Mouse (Mus musculus) C2C12 (cell line): ENCODE results near the gene Tmprss11e. TPM values are rescaled to one million over a fixed set of nuclear protein-coding genes. Genes with fewer than 3 reads are reported as not detected.
A peak's percentile ranks its signal among the peaks of the same experiment; 100 is the strongest.

Experiments
- H3K27me3 ChIP-seq: one replicate; pipeline ENCODE4 v1.6.1; 2011; ENCODE audit not compliant: control insufficient read depth, insufficient read depth, insufficient read length
- H3K36me3 ChIP-seq: one replicate; pipeline ENCODE4 v1.6.1; 2011; ENCODE audit not compliant: control insufficient read depth, insufficient read depth
- H3K4me3 ChIP-seq: one replicate; pipeline ENCODE4 v1.5.1; 2011; ENCODE audit warnings: mild to moderate bottlenecking, control low read depth; ENCODE audit not compliant: poor library complexity, insufficient read depth, severe bottlenecking
- H3K79me2 ChIP-seq: one replicate; pipeline ENCODE4 v1.6.1; 2011; ENCODE audit not compliant: control insufficient read depth, insufficient read depth
- H3K79me3 ChIP-seq: one replicate; pipeline ENCODE4 v1.6.1; 2011; ENCODE audit warnings: low read depth, control low read depth
- H3ac ChIP-seq: one replicate; pipeline ENCODE3; 2011; ENCODE audit warnings: low read depth; ENCODE audit not compliant: control insufficient read depth, insufficient read length
- CEBPB ChIP-seq: IDR thresholded peaks from one replicate; pipeline ENCODE4 v1.6.1; 2011; ENCODE audit warnings: low read depth, mild to moderate bottlenecking, control low read depth, moderate library complexity
- CTCF ChIP-seq: IDR thresholded peaks from one replicate; pipeline ENCODE4 v1.5.1; 2011; ENCODE audit not compliant: control insufficient read depth, insufficient read depth, insufficient read length
- FOSL1 ChIP-seq: IDR thresholded peaks from one replicate; pipeline ENCODE4 v1.8.0; 2011; ENCODE audit warnings: mild to moderate bottlenecking, low read length; ENCODE audit not compliant: poor library complexity, insufficient read depth, severe bottlenecking
- MAX ChIP-seq: IDR thresholded peaks from one replicate; pipeline ENCODE4 v1.6.1; 2011; ENCODE audit warnings: mild to moderate bottlenecking, control low read depth
- MYOD1 ChIP-seq: IDR thresholded peaks from one replicate; pipeline ENCODE4 v1.6.1; 2011; ENCODE audit warnings: low read depth; ENCODE audit not compliant: control insufficient read depth, insufficient read length
- MYOG ChIP-seq: IDR thresholded peaks from one replicate; pipeline ENCODE4 v1.6.1; 2011; ENCODE audit not compliant: control insufficient read depth, insufficient read length; ENCODE audit errors: extremely low read depth
- USF1 ChIP-seq: IDR thresholded peaks from one replicate; pipeline ENCODE4 v1.6.1; 2011; ENCODE audit warnings: low read depth, mild to moderate bottlenecking, control low read depth, moderate library complexity
- polyA plus RNA-seq: library from polyadenylated mRNA; unstranded; fragments of >200 nt; fragmentation: generic; extraction: Trizol; gene quantifications from one replicate; pipeline ENCODE4 v1.2.1, GENCODE M21; 2012; ENCODE audit warnings: missing spikeins

Tmprss11e gene
- polyA plus RNA-seq, 1 experiment = not detected

DNA sequence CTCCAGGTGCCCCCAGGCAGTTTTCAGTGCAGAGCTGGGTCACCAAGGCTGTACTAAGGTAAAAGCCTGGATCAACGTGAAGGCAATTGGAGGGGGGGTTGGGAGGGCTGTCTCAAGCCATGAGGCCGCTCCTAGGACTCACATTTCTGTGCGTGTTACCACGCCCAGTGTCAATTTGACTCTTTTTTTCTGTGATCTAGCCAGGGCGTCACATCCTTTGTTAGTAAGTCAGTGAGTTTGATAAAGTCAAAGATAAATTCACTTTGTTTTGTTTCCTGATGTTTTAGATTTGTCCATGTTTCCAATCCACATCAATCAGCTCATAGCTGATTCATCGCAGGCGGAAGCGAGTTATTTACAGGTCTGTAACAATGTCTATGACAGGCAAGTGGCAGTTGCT is 37.4 kb upstream of the Tmprss11e start:
- Histone ChIP-seq H3K79me3 (no peaks in the 10 kb centered on the region), H3K4me3 (no peak overlapping the region), H3K79me2 (no peaks in the 10 kb centered on the region), H3K27me3 (no peaks in the 10 kb centered on the region), H3ac (no peak overlapping the region), H3K36me3 (no peaks in the 10 kb centered on the region)
- TF ChIP-seq CTCF (no peak), MAX (no peak), CEBPB (no peak), USF1 (no peak), MYOG (no peak), FOSL1 (no peak), MYOD1 (no peak)

DNA sequence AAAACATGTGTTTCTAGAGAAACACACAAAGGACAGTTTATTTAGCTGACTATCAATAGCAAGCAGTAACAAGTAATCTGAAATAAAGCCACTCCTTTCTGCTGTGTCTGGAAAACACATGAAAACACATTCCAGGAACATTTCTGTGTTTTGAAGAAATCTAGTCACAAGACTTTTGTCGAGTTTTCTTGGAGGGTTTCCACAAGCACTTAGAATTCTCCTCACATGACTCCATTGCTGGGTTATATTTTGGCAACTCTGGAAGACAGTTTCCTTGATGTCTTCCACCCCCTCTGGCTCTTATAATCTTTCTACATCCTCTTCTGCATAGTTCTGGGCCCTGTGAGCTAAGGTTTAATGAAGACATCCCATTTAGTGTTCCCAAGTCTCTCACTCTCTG is 32.9 kb upstream of the Tmprss11e start:
- Histone ChIP-seq H3K27me3 (no peaks in the 10 kb centered on the region), H3ac (no peak overlapping the region), H3K79me2 (no peaks in the 10 kb centered on the region), H3K79me3 (no peaks in the 10 kb centered on the region), H3K36me3 (no peaks in the 10 kb centered on the region), H3K4me3 (no peak overlapping the region)
- no peak for TF ChIP-seq MYOG
- no peak for TF ChIP-seq CTCF
- no peak for TF ChIP-seq FOSL1
- TF ChIP-seq MAX = no peak
- no peak for TF ChIP-seq CEBPB
- no peak for TF ChIP-seq USF1

DNA sequence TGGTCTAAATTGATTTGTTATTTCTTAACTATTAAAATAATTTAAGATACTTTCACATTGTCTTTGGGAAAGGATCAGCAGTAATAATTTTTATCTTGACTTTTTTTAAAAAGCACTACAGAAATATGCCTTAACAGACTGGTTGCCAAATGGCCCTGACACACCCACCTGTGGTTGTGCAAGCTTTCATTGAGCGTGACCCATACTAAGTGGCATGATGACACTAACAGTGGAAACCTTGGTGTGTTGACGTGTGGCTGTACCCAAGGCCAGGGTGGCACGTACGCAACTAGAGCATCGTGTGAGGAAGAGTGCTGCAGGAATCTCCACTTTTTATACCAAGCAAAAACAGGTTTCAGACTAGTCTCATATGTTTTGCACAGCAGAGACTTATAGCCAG is 31.3 kb upstream of the Tmprss11e start:
- H3K79me2 ChIP-seq = no peaks in the 10 kb centered on the region
- no peaks in the 10 kb centered on the region for H3K27me3 ChIP-seq
- H3K4me3 ChIP-seq = no peak overlapping the region
- TF ChIP-seq CTCF (no peak), MYOG (no peak), CEBPB (peak; percentile 4), MYOD1 (no peak)
- no peaks in the 10 kb centered on the region for H3K36me3 ChIP-seq
- H3ac ChIP-seq = no peak overlapping the region
- no peaks in the 10 kb centered on the region for H3K79me3 ChIP-seq

DNA sequence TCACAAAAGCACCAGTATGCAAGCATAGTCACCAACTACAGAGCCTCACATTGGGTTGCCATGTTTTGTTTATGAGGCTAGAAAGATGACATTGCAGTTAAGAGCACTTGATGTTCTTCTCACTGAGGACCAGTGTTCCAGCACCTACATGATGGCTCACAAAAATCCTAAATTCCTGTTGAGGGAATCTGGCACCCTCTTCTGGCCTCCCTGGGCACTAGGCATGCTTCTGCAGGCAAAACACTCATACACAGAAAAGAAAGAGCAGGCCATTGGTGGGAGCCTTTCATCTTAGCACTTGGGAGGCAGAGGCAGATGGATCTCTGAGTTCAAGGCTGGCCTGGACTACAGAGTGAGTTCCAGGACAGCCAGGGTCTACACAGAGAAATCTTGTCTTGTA is 25.4 kb upstream of the Tmprss11e start:
- H3K27me3 ChIP-seq = no peaks in the 10 kb centered on the region
- no peak for TF ChIP-seq MYOG
- TF ChIP-seq FOSL1 = no peak
- TF ChIP-seq MYOD1 = no peak
- no peak for TF ChIP-seq MAX
- no peak for TF ChIP-seq USF1
- TF ChIP-seq CTCF = no peak
- TF ChIP-seq CEBPB = no peak
- H3ac ChIP-seq = no peak overlapping the region
- no peaks in the 10 kb centered on the region for H3K79me3 ChIP-seq
- H3K79me2 ChIP-seq = no peaks in the 10 kb centered on the region
- no peaks in the 10 kb centered on the region for H3K36me3 ChIP-seq
- H3K4me3 ChIP-seq = no peak overlapping the region

DNA sequence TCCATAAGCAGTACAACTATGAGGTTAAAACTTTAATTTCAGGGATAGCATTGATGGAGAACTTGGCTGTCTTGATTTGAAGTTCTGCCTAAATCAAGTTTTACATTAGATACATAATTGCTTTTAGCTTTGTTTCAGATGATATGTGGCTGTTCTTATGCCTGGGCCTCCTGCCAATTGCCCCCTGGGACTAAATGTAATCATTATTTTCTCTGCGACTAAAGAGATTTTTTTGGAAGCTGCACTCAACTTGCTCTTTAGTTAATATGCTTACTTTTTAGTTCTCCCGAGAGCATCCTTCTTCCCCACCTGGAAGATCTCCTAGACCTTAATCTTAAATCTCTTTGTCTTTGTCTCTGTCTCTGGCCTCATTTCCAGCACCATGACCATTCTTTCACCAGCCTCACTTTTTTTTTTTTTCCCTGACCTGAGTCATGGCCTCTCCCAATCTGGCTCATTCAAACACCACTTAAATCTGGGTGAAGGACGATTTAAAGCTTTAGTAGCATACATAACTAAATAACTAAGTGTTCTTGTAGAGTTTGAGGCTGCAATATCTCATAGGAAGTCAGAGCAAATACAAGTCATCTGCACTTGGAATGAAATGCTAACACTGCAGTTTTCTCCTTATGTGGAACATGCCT is 23.5 kb upstream of the Tmprss11e start:
- Histone ChIP-seq H3K27me3 (no peaks in the 10 kb centered on the region), H3K36me3 (no peaks in the 10 kb centered on the region), H3K79me3 (no peaks in the 10 kb centered on the region), H3ac (no peak overlapping the region), H3K79me2 (no peaks in the 10 kb centered on the region), H3K4me3 (no peak overlapping the region)
- no peak for TF ChIP-seq MAX

DNA sequence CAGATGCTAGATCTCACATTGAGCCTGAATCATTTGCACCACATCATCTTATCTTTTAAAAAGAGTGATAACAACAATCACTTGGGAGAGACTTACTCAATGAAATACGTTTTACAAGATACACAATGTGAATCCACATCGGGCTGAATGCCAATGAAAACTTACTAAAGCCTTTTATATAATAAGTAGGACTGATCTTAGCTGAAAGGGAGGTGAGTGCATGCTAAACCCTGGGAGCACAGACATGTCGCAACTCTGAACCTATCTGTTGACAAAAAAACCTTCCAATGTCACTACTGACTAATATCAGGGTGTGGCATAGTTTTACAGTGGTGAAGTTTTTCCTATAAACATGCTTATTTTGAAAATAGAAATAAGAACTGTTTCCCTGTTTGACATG is 2.8 kb downstream of the Tmprss11e start:
- H3ac ChIP-seq = no peak overlapping the region
- no peaks in the 10 kb centered on the region for H3K79me3 ChIP-seq
- no peak overlapping the region for H3K4me3 ChIP-seq
- TF ChIP-seq MYOG = no peak
- TF ChIP-seq USF1 = no peak
- TF ChIP-seq CEBPB = peak; percentile 58
- no peak for TF ChIP-seq MYOD1
- no peak for TF ChIP-seq FOSL1
- no peak for TF ChIP-seq CTCF
- H3K36me3 ChIP-seq = no peaks in the 10 kb centered on the region
- no peaks in the 10 kb centered on the region for H3K79me2 ChIP-seq
- no peaks in the 10 kb centered on the region for H3K27me3 ChIP-seq
